Mouse (Mus musculus): Measurements from ENCODE around the gene Tanc2.

GRCm38 (mm10) chr11:105648026-105648425, 58.2 kb downstream of the Tanc2 start:
- TF ChIP-seq CTCF (IDR thresholded peaks at IDR 0.05; ENCODE audit: insufficient read depth, low read length) (no peak), POLR2A (IDR thresholded peaks at IDR 0.05; ENCODE audit: borderline replicate concordance, extremely low read depth, low read depth, low read length) (no peak)

Measured in lung, adult 2 months (tissue).